Mouse (Mus musculus) midbrain, embryonic 12.5 days (tissue): Measurements from ENCODE around the gene Tas2r126. TPM values are rescaled to one million over a fixed set of nuclear protein-coding genes. Genes with fewer than 3 reads are reported as not detected.

Experiments
- ATAC-seq: fragments of 200-750 bp; cut with Nextera tagmentation; 2 replicates; pipeline ENCODE4 v1.8.0; 2017; ENCODE audit warnings: low read depth, moderate TSS enrichment, moderate library complexity; ENCODE audit not compliant: low FRiP score
- H3K27ac ChIP-seq: fragments of 300-500 bp; sonication (generic); replicated peaks from 2 replicates; pipeline ENCODE4 v1.5.1; 2016; ENCODE audit warnings: mild to moderate bottlenecking
- H3K27me3 ChIP-seq: fragments of 300-500 bp; sonication (generic); 2 replicates; pipeline ENCODE4 v1.6.1; 2016; ENCODE audit warnings: mild to moderate bottlenecking
- H3K36me3 ChIP-seq: fragments of 300-500 bp; sonication (generic); 2 replicates; pipeline ENCODE4 v1.6.1; 2016
- H3K4me1 ChIP-seq: fragments of 300-500 bp; sonication (generic); 2 replicates; pipeline ENCODE4 v1.6.1; 2016
- H3K4me2 ChIP-seq: fragments of 300-500 bp; sonication (generic); replicated peaks from 2 replicates; pipeline ENCODE4 v1.6.1; 2016; ENCODE audit warnings: mild to moderate bottlenecking, moderate library complexity
- H3K4me3 ChIP-seq: fragments of 300-500 bp; sonication (generic); 2 replicates; pipeline ENCODE4 v1.5.1; 2016; ENCODE audit warnings: mild to moderate bottlenecking
- H3K9ac ChIP-seq: fragments of 300-500 bp; sonication (generic); replicated peaks from 2 replicates; pipeline ENCODE4 v1.6.1; 2016; ENCODE audit warnings: mild to moderate bottlenecking, moderate library complexity
- H3K9me3 ChIP-seq: fragments of 300-500 bp; sonication (generic); 2 replicates; pipeline ENCODE4 v1.6.1; 2016; ENCODE audit warnings: mild to moderate bottlenecking
- WGBS: fragments of 180-500 bp; shearing (Covaris S2); methylation state at CpG from one replicate; pipeline ENCODE4 v1.1.7; 2016; 5-methylcytosine and 5-hydroxymethylcytosine counted together
- polyA plus RNA-seq: library from polyadenylated mRNA; unstranded; fragments of >200 nt; fragmentation: Nextera tagmentation; extraction: Ambion mirVana; gene quantifications from 2 replicates; pipeline ENCODE4 v1.2.1, GENCODE M21; 2016

Gene Tas2r126
- polyA plus RNA-seq, result not detected in 2 replicates

GRCm38 (mm10) chr6:42434446-42434845, at the start of gene Tas2r126:
Tas2r126 (plus strand) TSS chr6:42434535.
- Histone ChIP-seq H3K4me1 (no peaks in the 10 kb centered on the region), H3K36me3 (no peaks in the 10 kb centered on the region), H3K27me3 (no peaks in the 10 kb centered on the region), H3K27ac (no peak within 1 kb of the TSS), H3K9ac (no peak within 1 kb of the TSS), H3K4me3 (no peak within 1 kb of the TSS), H3K9me3 (no peaks in the 10 kb centered on the region), H3K4me2 (no peak within 1 kb of the TSS)
- ATAC-seq, result no peak
- WGBS, result 90% methylated on average over 6 of the region's 6 CpGs

DNA sequence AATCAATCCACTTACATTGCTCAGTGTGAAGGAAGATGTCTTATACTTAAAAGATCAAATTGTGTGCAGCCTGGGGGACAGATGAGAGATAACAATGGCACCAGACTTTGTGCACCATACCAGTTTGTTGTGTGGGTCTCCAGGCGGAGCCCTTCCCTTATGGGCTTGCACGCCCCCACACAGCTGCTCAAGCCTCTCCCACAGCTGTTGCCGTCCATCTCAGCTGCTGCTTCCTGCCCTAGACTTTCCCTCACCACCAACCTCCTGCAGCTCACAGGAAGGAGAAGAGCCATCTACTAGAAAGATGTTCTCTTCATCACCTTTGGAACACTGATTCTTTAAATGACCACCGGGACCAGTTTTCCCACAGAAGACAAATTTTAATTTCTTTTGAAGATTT, 48.7 kb upstream of the Tas2r126 start:
- H3K9me3 ChIP-seq, result no peaks in the 10 kb centered on the region
- ATAC-seq, result no peak
- no peak overlapping the region for H3K27ac ChIP-seq
- H3K4me3 ChIP-seq, result no peak overlapping the region
- no peak overlapping the region for H3K9ac ChIP-seq
- no peak overlapping the region for H3K4me2 ChIP-seq
- no peaks in the 10 kb centered on the region for H3K36me3 ChIP-seq
- WGBS, result 88% methylated on average over 4 of the region's 4 CpGs
- H3K4me1 ChIP-seq, result 0 out of 2 replicates have a peak, but pooled peaks cover 2% of the 10 kb centered on the region
- H3K27me3 ChIP-seq, result 0 out of 2 replicates have a peak, but pooled peaks cover 6% of the 10 kb centered on the region

- ATAC-seq, result no peak
- Histone ChIP-seq H3K4me1 (no peaks in the 10 kb centered on the region), H3K9ac (no peak overlapping the region), H3K4me2 (no peak overlapping the region), H3K4me3 (no peak overlapping the region), H3K27ac (no peak overlapping the region), H3K9me3 (no peaks in the 10 kb centered on the region), H3K27me3 (no peaks in the 10 kb centered on the region), H3K36me3 (no peaks in the 10 kb centered on the region)
- 54% methylated on average over 2 of the region's 2 CpGs for WGBS
Measured at GRCm38 (mm10) chr6:42391796-42392330, 42.5 kb upstream of the Tas2r126 start.

DNA sequence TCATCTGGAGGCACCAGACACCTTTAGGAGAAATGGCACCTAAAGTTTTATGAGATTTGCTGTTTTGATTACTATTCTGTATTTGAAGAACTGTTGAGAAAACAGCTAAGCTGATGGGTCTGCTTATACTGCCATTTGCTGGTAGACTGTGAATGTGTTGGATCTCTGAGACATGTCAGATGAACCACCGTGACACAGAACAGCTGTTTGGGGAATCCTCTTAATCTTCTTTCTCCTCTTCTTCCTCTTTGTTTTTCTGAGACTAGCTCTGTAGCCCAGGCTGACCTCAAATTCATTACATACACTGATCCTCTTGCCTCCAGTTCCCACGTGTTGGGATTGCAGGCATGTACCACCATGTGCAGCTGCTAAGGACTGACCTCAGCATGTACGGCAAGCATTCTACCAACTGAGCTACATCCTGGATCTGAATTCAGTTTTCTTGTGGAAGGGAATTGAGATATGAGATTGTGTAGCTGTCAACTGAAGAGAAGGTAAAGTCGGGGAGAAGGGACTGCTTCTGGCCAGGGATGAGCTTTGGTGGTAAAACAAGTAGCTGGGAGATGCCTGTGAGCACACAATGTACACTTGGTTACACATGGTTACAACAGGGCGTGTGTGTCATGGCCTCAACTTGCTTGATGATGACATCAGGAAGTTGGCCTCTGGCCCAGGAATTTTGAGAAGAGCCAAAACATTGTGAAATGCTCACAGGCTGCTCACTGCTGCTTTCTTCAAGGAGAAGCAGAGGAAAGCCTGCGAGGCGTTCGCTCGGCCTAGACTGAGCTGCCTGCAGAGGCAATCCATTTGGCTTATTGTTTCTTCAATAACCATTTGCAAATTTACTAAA, 38.1 kb upstream of the Tas2r126 start:
- 76% methylated on average over 9 of the region's 9 CpGs for WGBS
- Histone ChIP-seq H3K36me3 (no peaks in the 10 kb centered on the region), H3K4me2 (no peak overlapping the region), H3K4me1 (no peaks in the 10 kb centered on the region), H3K4me3 (no peak overlapping the region), H3K9me3 (no peaks in the 10 kb centered on the region), H3K27ac (no peak overlapping the region), H3K27me3 (no peaks in the 10 kb centered on the region), H3K9ac (no peak overlapping the region)
- ATAC-seq, result no peak

DNA sequence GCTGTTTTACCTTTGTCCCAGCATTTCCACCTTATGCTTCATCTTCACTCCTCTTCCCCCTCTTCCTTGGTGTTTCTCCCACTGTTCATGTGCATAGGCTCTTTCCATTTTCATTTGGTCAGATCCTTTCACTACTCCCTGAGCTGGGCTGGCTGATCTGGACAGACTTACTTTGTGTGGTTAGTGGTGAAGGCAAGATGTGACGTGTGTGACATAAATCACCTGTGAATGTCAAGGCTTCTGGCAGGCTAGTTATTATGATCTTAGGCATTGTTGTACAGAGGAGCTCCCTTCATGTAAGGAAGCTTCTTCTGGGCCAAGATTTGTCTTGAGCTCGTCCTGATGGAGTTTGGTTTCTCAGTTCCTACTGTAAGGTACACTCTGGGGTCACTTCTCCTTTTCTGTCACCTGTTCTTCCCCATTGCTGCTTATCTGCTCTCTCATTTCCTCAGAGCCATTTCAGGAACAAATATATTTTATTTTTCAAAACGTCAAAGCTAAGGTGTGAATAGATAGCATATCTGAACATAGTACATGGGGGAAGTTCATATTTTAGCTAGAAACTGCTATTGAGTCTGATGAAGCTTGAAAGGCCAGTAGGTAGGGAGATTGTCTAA, 37.2 kb upstream of the Tas2r126 start:
- no peak overlapping the region for H3K4me3 ChIP-seq
- WGBS, result 67% methylated on average over 3 of the region's 3 CpGs
- no peak overlapping the region for H3K27ac ChIP-seq
- H3K27me3 ChIP-seq, result no peaks in the 10 kb centered on the region
- ATAC-seq, result no peak
- no peak overlapping the region for H3K4me2 ChIP-seq
- no peaks in the 10 kb centered on the region for H3K9me3 ChIP-seq
- no peaks in the 10 kb centered on the region for H3K4me1 ChIP-seq
- H3K9ac ChIP-seq, result no peak overlapping the region
- no peaks in the 10 kb centered on the region for H3K36me3 ChIP-seq

DNA sequence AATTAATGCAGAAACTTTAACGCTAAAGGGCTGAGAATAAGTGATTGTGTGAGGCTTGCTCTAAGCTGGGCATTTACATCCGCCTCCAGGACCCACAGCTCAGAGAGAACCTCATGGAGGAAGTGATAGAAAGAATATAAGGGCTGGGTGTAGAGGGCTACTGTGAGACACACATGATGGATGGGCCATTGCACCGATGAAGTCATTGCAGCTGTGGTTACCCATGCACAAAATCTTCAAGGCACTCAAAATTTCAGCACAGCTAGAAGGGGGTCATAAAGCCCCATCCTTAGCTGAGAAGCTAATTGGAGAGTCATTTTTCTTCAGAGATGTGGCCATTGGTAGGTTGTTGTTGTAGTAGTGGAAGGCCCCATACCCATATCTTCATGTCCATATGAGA, 36.0 kb upstream of the Tas2r126 start:
- H3K4me3 ChIP-seq, result no peak overlapping the region
- H3K4me1 ChIP-seq, result no peaks in the 10 kb centered on the region
- ATAC-seq, result no peak
- no peaks in the 10 kb centered on the region for H3K9me3 ChIP-seq
- whole genome bisulfite sequencing, result 89% methylated on average over 3 of the region's 3 CpGs
- no peak overlapping the region for H3K27ac ChIP-seq
- H3K36me3 ChIP-seq, result no peaks in the 10 kb centered on the region
- H3K27me3 ChIP-seq, result no peaks in the 10 kb centered on the region
- H3K9ac ChIP-seq, result no peak overlapping the region
- no peak overlapping the region for H3K4me2 ChIP-seq

DNA sequence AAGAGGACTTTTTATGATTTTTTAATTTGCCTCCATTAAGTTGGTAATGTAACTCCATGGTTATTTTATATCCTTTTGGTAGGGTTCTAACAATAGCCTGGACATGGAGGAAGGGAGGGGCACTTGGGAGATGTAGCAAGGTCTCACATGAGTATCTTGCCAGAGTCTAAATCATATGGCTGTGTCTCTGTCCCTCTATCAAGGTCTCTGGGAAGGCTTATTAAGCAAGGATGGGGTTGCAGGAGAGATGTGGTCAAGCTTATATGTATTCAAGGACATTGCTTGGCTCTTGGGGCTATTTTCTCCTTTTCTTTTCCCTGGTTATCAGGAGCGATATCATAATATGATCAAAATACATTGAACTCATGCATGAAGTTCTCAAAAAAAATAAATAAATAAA, 35.3 kb upstream of the Tas2r126 start:
- Histone ChIP-seq H3K27me3 (no peaks in the 10 kb centered on the region), H3K36me3 (no peaks in the 10 kb centered on the region), H3K4me1 (no peaks in the 10 kb centered on the region), H3K4me3 (no peak overlapping the region), H3K9me3 (no peaks in the 10 kb centered on the region), H3K9ac (no peak overlapping the region), H3K27ac (no peak overlapping the region), H3K4me2 (no peak overlapping the region)
- WGBS, result 95% methylated on average over 1 of the region's 1 CpGs
- ATAC-seq, result no peak

DNA sequence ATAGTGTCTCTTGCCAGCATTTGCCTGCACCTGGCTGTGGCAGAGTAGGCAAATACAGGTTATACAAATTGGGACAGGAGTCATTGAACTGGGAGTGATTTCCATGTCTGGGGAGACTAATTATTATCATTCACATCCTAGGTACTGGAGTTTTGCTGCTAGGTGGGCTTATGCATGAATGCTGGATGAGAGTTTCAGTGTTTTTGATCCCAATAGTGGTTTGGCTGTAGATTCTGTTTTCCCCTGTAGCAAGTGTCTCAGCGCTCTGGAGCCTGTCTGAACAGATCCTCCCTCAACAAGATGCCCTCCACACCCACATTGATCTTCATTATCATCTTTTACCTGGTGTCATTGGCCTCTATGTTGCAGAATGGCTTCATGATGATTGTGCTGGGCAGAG, 34.4 kb upstream of the Tas2r126 start, which contains the start of gene Tas2r143:
Gene Tas2r143, plus strand, starts transcription at position 301 of the 400 bp plus-strand sequence.
- Histone ChIP-seq H3K27me3 (no peaks in the 10 kb centered on the region), H3K36me3 (no peaks in the 10 kb centered on the region), H3K4me1 (no peaks in the 10 kb centered on the region), H3K9ac (no peak within 1 kb of the TSS), H3K9me3 (no peaks in the 10 kb centered on the region), H3K27ac (no peak within 1 kb of the TSS), H3K4me2 (no peak within 1 kb of the TSS), H3K4me3 (no peak within 1 kb of the TSS)
- no peak for ATAC-seq
- 79% methylated on average over 1 of the region's 1 CpGs for WGBS

GRCm38 (mm10) chr6:42405134-42405533, 29.2 kb upstream of the Tas2r126 start, which contains the start of gene Tas2r135:
Tas2r135 (plus strand) TSS chr6:42405434.
- Histone ChIP-seq H3K27me3 (no peaks in the 10 kb centered on the region), H3K36me3 (no peaks in the 10 kb centered on the region), H3K4me1 (no peaks in the 10 kb centered on the region), H3K9ac (no peak within 1 kb of the TSS), H3K9me3 (no peaks in the 10 kb centered on the region), H3K27ac (no peak within 1 kb of the TSS), H3K4me2 (no peak within 1 kb of the TSS), H3K4me3 (no peak within 1 kb of the TSS)
- 86% methylated on average over 2 of the region's 2 CpGs for WGBS
- no peak for ATAC-seq

DNA sequence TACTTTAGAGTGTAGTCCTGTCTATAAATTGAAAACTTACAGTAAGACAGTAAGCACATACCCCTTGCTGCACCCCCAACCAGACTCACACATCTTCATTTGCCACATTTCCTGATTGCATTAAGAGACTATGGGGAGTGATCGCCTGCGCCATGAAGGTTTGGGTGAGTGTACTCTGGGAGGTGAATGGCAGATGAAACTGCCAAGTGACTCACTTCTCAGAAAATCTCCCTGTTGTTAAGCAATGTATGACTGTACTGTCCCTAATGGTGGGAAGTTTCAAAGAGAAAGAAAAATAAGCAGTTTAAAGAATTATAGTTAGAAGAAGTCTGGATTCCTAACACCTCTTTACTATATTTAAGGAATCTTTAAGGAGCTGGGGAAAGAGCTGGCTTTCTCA, 14.9 kb upstream of the Tas2r126 start:
- H3K4me3 ChIP-seq, result no peak overlapping the region
- H3K9ac ChIP-seq, result no peak overlapping the region
- no peaks in the 10 kb centered on the region for H3K9me3 ChIP-seq
- no peaks in the 10 kb centered on the region for H3K36me3 ChIP-seq
- no peaks in the 10 kb centered on the region for H3K4me1 ChIP-seq
- H3K4me2 ChIP-seq, result no peak overlapping the region
- no peak for ATAC-seq
- H3K27me3 ChIP-seq, result no peaks in the 10 kb centered on the region
- WGBS, result 90% methylated on average over 2 of the region's 2 CpGs
- no peak overlapping the region for H3K27ac ChIP-seq

DNA sequence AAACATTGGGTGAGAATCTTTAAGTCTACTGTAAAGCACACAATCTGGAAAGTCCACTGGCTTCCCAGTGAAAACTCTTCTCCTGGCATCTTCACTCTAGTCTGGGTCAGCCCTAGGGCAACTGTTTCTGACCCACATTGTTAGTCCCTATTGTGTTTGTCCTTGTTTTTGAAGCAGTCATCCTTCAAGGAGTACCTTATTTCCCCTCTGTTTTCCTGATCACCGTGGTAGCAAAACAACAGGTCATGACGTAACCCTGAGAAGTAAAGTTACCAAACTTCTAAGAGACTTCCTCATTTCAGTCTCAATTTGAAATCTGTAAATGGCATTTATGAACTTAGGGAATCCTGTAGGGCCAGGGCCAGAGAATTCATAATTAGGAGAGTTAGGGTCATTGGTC, 12.9 kb upstream of the Tas2r126 start:
- H3K36me3 ChIP-seq, result no peaks in the 10 kb centered on the region
- WGBS, result 78% methylated on average over 2 of the region's 2 CpGs
- H3K4me3 ChIP-seq, result no peak overlapping the region
- no peaks in the 10 kb centered on the region for H3K27me3 ChIP-seq
- H3K4me2 ChIP-seq, result no peak overlapping the region
- no peaks in the 10 kb centered on the region for H3K4me1 ChIP-seq
- H3K27ac ChIP-seq, result no peak overlapping the region
- H3K9ac ChIP-seq, result no peak overlapping the region
- ATAC-seq, result no peak
- no peaks in the 10 kb centered on the region for H3K9me3 ChIP-seq

- no peaks in the 10 kb centered on the region for H3K27me3 ChIP-seq
- H3K27ac ChIP-seq, result no peak overlapping the region
- WGBS, result 95% methylated on average over 3 of the region's 3 CpGs
- no peak overlapping the region for H3K4me2 ChIP-seq
- H3K9me3 ChIP-seq, result no peaks in the 10 kb centered on the region
- no peak overlapping the region for H3K4me3 ChIP-seq
- no peaks in the 10 kb centered on the region for H3K36me3 ChIP-seq
- H3K9ac ChIP-seq, result no peak overlapping the region
- ATAC-seq, result no peak
- no peaks in the 10 kb centered on the region for H3K4me1 ChIP-seq
Measured at GRCm38 (mm10) chr6:42424472-42424871, 9.9 kb upstream of the Tas2r126 start.
